Mouse (Mus musculus): Measurements from ENCODE around the gene Apoa4. TPM values are rescaled to one million over a fixed set of nuclear protein-coding genes. Genes with fewer than 3 reads are reported as not detected.

Gene Apoa4
- total RNA-seq, 2 experiments from 2014 or later, result not detected

DNA sequence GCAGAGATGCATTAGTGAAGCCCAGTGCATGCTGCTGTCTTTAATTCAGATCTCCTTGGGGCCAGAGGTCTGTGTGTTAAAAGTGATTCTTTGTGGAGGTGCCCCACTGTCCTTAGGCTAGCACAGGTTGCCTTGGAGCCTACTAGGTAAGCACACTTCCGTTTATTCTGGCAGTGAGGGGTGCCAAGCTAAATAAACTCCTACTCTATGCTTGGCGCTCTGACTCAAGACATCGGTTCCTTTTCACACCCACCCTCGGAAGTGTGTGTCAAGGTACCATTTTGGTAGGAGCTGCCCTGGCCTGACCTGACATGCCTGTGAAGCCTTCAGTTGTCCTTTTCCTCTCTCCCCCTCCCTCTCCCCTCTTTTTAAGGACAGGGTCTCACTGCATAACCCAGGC lies 26.2 kb upstream of the Apoa4 start:
- no peak overlapping the region for H3K27ac ChIP-seq
- DNase-seq, result no peak
- TF ChIP-seq CTCF (IDR thresholded peaks at IDR 0.05), result no peak
- H3K4me3 ChIP-seq, result no peak overlapping the region
- intact Hi-C loops (cut with DNase I), result no loop called here

DNA sequence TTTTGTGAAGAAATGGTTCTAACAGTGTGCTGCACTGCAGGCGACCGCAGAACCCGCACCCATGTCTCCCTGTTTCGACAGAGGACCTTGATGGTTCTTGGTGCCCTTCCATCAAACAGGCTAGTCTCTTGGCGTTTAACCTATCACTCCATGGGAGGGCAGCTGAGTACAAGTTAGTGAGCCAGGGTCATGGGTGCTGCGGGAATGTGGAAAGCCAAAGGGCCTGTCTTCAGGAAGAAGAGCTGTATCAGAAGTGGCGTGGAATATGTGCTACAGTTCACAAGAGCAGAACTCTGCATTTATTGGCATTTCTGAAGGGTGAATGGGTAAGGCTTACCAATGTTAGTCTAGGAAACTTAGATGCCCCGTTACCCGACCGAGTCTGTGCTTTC lies 25.6 kb upstream of the Apoa4 start:
- peak overlapping the region; percentile 51 for H3K27ac ChIP-seq
- no peak overlapping the region for H3K4me3 ChIP-seq

DNA sequence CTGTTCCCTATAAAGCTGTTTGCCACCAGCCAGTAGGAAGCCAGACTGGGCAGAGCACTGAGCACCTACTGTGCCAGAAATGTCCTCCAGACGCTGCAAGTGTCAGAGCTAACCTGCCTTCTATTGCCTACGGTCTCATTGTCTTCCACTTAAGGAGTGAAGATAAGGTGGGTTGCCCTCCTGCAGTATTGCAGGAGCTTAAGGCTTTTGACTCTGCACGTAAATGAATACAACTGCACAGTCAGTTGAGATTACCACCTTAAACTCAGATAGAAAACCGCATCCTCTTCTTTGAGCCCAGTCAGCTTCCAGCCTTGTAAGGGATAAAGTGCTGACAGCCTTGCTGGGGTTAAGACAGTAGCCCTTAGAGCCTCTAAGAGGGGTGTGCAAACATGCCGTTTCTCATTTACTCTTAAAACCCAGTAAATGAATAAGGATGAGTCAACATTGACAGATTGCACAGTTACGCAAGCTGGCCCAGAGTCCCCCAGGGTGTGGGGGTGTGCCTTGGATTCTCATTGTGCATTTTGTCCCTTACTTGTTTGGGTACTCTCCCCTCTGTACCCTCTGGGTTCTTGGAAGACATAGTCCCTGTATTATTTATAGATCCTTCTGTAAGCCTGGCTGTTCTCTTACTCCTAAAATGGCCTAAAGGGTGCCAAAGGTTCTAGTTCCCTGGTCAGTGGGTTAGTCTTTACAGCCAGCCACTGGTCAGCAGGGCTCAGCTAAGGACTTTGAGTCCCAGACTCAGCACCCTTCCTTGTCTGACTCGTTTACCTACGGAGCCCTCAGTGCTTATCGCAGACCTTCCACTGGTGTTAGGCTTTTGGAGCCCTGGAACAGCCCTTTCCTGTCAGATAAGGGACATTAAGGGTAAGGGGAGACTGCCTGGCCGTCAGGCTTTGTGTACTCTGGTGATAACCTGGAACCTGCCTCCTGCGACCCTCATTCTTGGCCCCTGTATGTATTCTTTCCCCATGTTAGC lies 24.9 kb upstream of the Apoa4 start:
- intact Hi-C loops (cut with DNase I), result no loop called here
- Histone ChIP-seq H3K4me3 (no peak overlapping the region), H3K27ac (peak overlapping the region; percentile 51)
- no peak for TF ChIP-seq CTCF (IDR thresholded peaks at IDR 0.05)
- DNase-seq, result peak; percentile 46

More for the DNA sequence above, 25.6 kb upstream of the Apoa4 start:
- no peak for TF ChIP-seq CTCF (IDR thresholded peaks at IDR 0.05)
- intact Hi-C loops (cut with DNase I), result no loop called here
- no peak for DNase-seq

DNA sequence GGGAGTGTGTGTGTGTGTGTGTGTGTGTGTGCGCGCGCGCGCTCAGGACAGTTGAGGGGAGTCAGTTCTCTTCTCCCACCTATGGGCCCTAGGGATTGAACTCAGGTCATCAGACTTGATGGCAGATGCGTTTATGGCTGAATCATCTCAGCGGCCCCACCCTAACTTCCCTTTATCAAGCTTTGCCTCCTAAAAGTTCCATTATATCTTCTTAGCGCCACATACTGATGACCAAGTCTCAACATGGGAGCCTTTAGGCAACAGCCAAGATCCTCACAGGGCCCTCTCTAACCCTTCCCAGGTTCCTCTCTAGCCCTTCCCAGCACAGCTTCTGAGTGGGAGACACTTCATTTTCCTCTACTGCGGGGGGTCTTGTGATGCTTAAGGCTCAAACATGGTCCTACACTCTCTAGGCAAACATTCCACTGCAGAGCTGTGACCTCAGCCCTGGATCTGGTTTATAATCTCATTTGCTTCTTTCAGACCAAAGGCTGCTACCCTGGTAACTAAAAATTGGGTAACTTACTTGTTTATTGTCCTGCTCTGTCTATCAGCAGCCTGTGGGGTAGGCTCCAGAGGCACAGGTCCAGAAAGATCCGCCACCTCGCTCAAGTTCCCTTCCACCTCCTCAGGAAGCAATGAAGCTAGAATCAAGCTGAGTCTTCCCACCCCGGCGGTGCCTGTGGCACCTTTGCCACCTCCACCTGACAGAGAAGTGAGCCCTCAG lies 23.6 kb upstream of the Apoa4 start:
- intact Hi-C loops (cut with DNase I), result no loop called here
- Histone ChIP-seq H3K4me3 (no peak overlapping the region), H3K27ac (no peak overlapping the region)
- TF ChIP-seq CTCF (IDR thresholded peaks at IDR 0.05), result no peak
- no peak for DNase-seq

DNA sequence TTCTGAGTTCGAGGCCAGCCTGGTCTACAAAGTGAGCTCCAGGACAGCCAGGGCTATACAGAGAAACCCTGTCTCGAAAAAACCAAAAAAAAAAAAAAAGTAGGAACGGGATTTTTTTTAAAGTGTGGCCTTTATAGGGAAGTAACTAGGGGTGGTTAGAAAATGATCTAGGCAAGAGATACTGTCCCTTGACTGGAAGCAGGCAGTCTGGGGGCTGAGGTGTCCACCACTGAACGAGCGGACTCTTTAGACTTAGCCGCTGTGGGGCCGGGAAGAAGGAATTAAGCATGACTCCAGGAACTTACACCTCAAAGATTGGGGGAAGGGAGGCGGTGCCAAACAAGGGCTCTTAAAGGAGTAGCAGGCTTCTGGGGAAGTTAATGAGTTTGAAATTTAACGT lies 22.3 kb upstream of the Apoa4 start:
- TF ChIP-seq CTCF (IDR thresholded peaks at IDR 0.05), result no peak
- no peak for DNase-seq
- H3K4me3 ChIP-seq, result no peak overlapping the region
- H3K27ac ChIP-seq, result no peak overlapping the region
- intact Hi-C loops (cut with DNase I), result no loop called here

DNA sequence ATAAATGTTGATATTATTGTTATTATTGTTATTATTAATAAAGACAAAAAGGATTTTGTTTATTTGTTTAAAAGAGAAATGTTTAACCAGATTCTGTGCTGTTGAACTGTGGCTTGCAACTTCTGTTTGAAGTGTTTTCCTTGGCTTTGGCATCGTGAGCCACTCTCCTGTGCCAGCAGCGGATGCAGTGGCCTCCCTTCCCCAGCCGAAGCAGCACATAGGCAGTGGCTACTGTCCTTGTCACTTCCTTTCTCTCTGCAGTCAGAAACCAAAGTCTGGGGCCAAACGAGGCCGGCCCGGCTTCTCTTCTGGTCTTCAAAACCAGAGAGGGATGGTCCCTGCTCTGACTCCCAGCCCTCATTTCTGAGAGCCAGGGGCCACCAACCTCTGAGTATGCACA lies 17.4 kb upstream of the Apoa4 start:
- DNase-seq, result no peak
- Histone ChIP-seq H3K27ac (no peak overlapping the region), H3K4me3 (no peak overlapping the region)
- TF ChIP-seq CTCF (IDR thresholded peaks at IDR 0.05), result no peak
- intact Hi-C loops (cut with DNase I), result no loop called here

DNA sequence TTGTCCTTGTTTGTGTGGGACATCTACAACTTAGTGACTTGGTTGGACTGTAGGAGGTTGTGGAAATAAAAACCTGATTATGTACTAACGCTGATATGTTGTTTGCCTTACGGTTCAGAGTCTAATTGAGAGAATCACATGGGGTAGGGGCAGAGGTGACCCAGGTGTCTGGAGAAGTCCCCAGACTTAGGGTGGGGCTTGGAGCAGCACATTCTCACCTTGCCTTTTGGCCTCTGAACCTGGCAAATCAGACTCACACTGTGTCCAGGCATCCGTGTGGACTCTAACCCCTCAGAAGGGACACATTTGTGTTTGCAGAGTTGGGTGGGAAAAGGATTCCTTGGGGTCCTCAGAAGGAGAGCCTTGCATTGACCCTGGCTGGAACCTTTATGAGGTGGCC lies 16.4 kb upstream of the Apoa4 start:
- DNase-seq, result no peak
- intact Hi-C loops (cut with DNase I), result no loop called here
- H3K27ac ChIP-seq, result no peak overlapping the region
- no peak for TF ChIP-seq CTCF (IDR thresholded peaks at IDR 0.05)
- no peak overlapping the region for H3K4me3 ChIP-seq

DNA sequence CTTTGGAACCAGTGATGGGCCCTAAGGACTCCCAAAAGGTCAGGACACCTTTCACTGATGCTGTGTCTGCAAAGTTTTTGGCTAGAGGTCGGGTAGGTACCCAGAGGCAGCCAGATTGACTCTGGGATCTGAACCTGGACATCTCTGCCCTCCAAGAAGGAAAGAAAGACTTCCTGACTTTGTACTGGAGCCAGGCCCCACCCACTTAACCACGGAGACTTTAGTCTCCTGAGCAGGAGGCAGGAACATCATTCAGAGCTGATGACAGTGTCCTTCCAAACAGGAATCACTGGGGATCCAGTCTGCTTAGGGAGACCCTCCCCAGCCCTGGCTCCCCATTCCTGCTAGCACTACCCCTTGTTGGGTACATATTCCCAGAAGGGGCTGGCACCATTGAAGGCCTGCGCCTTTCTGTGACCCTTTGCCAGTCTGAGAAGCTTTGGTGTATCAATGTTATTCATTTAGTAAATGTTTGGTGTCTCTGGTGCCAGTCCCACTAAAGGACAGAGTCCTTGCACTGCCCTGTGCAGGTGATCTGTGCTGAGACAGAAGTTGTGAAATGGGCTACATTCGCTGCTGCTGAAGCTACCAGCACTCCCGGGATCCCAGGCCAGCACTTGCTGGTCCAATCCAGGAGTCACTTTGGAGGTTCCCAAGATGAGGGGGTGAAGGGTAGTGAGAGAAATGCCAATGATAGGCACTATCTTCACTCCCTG lies 15.4 kb upstream of the Apoa4 start:
- DNase-seq, result no peak
- intact Hi-C loops (cut with DNase I), result no loop called here
- no peak overlapping the region for H3K27ac ChIP-seq
- no peak overlapping the region for H3K4me3 ChIP-seq
- no peak for TF ChIP-seq CTCF (IDR thresholded peaks at IDR 0.05)

DNA sequence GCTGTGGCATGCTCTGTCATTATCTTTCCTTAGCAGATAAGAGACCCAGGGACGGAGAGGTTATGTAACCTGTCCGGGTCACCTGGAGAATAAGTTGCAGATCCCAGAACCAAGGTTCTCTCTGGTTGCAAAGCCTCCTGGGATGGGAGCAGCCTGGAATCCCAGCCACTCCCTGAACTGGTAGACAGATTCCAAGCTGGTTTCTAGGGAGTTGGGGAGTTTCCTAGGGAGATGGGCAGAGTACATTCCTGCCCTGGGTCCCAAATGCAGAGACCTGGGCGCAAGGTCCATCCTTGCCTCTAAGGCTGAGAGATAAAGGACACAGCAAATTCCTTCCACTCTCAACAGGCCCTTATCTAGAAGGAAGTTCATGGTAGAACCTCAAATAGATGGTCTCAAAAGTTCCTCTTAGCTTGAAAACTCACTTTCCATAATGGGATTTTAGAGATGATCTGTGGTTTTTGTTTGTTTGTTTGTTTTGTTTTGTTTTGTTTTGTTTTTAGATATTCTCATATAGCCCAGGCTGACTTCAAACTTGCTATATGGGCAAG lies 13.4 kb upstream of the Apoa4 start:
- TF ChIP-seq CTCF (IDR thresholded peaks at IDR 0.05), result no peak
- no peak overlapping the region for H3K27ac ChIP-seq
- H3K4me3 ChIP-seq, result no peak overlapping the region
- no peak for DNase-seq
- intact Hi-C loops (cut with DNase I), result no loop called here

DNA sequence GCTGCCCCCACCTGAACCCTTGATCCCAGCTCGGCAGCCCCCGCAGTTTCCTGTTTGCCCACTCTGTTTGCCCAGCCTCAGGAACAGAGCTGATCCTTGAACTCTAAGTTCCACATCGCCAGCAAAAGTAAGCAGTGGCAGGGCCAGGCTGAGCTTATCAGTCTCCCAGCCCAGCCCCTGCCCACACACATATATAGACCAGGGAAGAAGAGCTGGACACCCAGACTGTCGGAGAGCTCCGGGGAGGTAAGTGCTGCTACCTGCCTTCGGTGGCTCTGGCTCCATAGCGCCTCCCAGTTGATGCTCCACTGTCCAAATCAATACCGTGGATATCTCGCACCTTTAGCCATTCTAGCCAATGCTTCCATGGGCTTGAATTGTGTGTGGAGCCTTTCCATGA lies 12.0 kb upstream of the Apoa4 start, which contains the start of gene Apoa1:
Gene Apoa1, plus strand, starts transcription at position 90 of the 400 bp plus-strand sequence.
- Histone ChIP-seq H3K27ac (no peak within 1 kb of the TSS), H3K4me3 (no peak within 1 kb of the TSS)
- TF ChIP-seq CTCF (IDR thresholded peaks at IDR 0.05), result no peak
- intact Hi-C loops (cut with DNase I), result no loop called here
- DNase-seq, result no peak

DNA sequence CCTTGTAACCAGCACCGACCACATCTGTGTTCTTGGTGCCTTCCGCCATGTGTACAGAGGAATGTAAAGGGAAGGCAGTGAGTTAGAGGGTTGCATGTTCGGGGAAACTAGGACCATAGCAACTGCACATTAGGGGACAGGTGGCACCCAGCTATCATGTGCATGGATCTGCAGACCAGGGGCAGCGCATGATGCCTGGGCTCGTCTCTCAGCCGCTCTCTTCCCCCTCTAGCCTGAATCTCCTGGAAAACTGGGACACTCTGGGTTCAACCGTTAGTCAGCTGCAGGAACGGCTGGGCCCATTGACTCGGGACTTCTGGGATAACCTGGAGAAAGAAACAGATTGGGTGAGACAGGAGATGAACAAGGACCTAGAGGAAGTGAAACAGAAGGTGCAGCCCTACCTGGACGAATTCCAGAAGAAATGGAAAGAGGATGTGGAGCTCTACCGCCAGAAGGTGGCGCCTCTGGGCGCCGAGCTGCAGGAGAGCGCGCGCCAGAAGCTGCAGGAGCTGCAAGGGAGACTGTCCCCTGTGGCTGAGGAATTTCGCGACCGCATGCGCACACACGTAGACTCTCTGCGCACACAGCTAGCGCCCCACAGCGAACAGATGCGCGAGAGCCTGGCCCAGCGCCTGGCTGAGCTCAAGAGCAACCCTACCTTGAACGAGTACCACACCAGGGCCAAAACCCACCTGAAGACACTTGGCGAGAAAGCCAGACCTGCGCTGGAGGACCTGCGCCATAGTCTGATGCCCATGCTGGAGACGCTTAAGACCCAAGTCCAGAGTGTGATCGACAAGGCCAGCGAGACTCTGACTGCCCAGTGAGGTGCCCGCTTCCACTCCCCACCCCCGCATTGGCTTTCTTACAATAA lies 10.7 kb upstream of the Apoa4 start:
- intact Hi-C loops (cut with DNase I), result loop anchor here (2.0 kb wide), 1 partner anchor 17 kb away; no protein-coding TSS in a partner anchor
- peak; percentile 83 for TF ChIP-seq CTCF (IDR thresholded peaks at IDR 0.05)
- peak; percentile 86 for DNase-seq
- Histone ChIP-seq H3K27ac (no peak overlapping the region), H3K4me3 (peak overlapping the region; percentile 71)
